Mouse (Mus musculus): ENCODE results near the gene Ap5s1.

Ap5s1 gene

DNA sequence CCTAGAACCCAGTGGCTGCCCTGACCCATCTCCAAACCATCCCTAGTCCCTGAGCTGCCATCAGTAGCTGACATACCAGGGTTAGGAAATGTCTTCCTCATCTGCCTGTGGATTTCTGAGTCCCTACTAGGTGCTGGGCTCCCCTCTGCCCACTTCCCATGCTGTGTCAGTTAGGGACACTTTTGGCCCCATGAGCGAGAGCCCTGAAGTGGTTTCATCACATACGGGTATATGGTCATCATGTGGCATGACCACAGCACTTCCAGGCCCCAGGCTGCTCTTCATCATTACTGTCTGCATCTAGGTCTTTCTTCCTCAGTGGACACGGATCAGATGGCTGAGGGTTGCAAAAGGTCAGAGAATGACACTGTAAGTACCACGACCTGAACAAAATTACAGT is at the start of gene Ap5s1:
Ap5s1 (plus strand) TSS at position 301 of the 400 bp plus-strand sequence.
- DNase-seq (ENCODE audit: low spot score) = no peak

DNA sequence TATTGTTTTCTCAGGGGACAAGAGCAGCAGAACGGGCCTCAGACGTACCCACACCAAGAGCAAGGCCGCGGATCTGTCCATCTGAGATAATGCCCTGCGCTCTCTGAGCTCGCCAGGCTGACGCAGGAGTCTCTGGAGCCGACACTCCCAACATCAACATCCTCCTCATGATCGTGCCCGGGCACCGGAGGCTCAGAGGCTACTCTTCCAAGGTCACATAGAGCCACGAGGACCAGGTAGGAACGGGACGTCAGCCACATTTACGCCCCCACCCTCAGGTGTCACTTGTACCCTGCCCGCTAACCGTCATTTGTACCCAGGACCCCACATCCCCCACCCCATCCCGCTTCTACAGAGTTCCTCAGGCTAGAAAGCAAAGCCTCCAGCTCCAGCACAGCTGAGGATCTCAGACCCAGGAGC is 47.4 kb upstream of the Ap5s1 start:
- no peak for DNase-seq (ENCODE audit: low spot score)

DNA sequence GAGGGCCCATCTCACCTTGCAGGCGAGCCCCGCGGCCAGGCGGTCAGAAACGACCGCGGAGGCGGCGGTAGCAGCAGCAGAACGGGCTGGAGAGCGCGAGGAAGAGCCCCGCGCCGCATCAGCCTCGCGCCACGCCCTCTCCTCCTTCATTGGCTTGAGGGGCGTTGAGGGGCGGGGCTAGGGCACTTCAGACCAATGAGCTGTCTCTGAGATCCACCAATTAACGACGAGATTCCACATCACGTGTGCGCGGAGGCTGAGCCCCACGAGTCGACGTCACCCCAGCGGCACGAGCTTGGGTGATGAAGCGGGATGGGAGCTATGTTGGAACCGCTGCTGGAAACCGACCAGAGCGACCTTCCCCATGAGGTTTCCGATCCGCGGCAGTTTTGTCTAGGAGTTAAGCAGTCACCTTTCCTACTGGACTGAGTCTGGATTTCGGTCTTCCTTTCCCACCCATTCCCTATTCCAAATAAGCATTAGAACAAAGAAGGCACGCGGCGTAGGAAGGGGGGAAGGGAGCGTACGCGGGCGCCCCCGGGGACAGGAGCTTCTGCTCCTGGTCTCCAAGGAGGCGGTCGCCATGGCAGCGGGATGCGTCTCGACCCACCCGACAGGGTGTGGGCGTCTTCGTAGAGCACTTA is 46.8 kb upstream of the Ap5s1 start, which contains the start of gene 1700037H04Rik:
1700037H04Rik (minus strand) TSS at position 144 of the 644 bp plus-strand sequence.
- peak; percentile 94 for DNase-seq (ENCODE audit: low spot score)

DNA sequence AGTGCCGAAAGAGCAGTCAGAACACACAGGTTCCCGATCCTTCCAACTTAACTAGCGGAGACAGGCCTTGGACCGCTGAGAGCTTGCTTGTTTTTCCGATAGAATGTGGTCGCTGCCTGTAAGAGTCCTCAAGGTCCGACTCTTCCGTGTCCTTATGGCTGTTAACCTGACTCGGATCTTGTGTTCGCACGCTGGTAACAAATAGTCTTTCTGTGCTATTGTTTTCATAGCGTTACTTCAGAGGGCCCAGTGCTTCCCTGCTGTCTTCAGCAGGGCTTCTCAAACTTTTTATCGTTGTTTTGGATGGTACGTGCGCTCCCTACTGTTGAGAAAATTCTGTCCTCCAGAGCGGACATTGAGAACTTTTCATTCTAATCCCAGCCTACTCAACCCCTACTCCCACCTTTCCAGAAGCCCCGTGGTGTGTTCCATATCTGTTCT is 46.2 kb upstream of the Ap5s1 start:
- DNase-seq (ENCODE audit: low spot score) = no peak

DNA sequence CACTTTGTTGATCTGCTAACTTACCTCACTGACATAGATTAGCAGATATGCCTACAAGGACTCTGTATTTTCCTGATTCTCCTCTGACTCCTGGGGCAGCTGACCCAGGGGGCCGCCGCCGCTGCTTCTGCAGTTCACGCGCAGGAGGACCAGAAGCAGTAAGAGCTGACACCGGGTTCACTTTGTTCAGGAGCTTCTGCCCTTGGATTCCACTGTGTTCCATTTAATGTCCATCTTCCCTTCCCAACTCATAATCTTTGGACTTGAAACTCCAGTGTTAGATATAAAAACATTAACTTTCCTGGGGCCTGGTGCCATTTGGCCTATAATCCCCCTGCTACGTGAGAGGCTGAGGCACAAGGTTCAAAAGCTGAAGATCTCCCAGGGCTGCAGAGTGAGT is 43.0 kb upstream of the Ap5s1 start:
- no peak for DNase-seq (ENCODE audit: low spot score)

DNA sequence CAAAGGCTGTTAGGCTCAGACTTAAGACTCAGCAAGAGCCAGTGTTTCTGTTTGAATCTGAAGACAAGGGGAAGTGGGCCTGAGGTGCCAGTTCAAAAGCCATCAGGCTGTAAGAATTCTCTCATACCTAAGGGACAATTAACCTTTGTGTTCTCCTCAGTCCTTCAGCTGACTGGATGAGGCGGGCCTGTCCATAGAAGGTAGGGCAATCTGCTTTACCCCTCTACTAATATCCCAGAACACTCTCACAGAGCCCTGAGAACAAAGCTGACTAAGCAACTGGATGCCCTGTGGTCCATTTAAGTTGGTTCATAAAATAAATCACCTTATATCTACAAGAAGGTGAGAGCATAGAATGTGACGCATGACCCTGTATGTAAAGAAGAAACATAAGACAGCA is 40.7 kb upstream of the Ap5s1 start:
- DNase-seq (ENCODE audit: low spot score) = no peak

DNA sequence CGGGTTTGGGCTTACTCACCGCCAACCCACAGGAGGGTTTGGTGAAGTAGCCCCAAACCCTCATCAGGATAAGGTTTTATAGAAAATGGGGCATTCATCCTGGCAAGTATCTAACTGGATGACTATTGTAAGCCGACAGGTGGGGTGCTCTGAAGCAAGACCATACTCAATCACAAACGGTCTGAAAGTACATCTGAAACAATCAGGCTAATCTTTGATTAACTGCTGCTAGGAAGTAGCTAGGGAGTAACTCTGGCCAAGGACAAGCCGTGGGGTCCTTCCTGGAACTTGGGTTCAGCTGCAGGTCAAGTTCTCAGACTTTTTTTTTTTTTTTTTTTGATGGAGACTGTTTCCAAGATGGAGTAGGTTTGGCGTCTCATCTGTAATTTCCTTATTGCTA is 38.9 kb upstream of the Ap5s1 start:
- no peak for DNase-seq (ENCODE audit: low spot score)

DNA sequence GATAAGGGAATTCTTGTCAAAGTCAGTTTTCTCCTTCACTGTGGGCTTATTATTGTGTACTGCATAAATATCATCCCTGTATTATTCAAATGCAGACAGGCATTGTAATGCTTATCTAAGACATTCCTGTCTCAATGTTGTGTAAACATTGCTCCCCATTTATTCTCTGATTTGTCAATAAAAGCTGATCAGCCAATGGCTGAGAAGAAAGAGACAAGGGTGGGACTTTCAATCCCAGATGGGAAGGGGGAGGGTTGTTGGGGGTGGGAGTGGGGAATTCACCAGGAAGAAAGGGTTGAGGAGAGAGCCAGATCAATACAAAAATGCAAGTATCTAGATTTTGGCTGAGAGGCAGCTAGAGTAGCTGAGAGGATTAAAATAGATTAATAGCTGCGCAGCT is 38.0 kb upstream of the Ap5s1 start:
- no peak for DNase-seq (ENCODE audit: low spot score)

DNA sequence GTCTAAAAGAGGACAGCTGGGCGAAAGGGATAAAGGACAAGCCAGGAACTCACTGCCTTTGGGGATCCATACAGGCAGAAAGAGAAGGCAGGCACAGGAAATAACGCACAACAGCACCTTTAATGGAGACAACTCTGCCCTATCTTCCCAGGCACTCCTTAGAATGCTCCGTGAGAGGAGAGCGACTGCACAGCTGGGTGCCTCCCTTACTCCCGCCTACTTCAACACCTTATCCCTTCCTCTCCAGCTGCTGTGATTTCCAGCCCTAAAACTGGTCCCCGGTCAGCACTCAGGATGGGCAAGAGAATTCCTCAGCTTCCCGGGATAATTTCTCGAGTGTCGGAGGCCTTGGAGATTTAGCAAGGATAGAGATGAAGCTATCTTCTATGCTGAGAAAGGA is 35.9 kb upstream of the Ap5s1 start:
- no peak for DNase-seq (ENCODE audit: low spot score)

DNA sequence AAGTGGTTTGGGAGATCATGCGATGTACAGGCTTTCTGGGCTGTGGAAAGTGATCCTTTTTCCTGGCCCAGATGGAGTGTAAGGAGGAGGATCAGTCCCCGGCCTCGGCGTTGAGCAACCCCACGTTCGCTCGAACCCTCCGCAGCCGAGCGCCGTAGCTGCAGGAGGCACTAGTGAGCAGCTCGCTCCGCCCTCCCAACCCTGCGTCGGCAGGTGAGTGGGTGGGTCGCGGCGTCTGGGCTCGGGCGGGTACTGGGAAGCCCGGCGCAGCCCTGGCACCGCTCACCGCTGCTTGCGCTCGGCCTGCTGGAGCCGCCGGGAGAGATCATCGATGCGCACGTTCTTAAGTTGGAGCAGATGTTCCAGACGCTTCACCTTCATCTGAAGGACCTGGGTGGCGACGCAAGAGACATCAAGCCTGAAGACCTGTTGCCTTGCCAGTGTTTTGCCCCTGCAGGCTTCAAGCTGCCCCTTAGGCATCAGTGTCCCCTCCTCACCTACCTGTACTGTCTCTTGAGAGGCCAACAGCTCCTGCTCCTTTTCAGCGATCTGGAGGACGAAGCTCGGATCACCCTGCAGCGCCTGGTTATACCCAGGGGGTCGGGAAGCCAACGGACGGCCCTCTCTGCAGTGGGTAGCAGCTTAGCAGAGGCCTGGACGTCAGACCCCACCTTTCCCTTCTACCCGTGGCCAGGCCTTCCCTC is 35.3 kb upstream of the Ap5s1 start:
- no peak for DNase-seq (ENCODE audit: low spot score)

DNA sequence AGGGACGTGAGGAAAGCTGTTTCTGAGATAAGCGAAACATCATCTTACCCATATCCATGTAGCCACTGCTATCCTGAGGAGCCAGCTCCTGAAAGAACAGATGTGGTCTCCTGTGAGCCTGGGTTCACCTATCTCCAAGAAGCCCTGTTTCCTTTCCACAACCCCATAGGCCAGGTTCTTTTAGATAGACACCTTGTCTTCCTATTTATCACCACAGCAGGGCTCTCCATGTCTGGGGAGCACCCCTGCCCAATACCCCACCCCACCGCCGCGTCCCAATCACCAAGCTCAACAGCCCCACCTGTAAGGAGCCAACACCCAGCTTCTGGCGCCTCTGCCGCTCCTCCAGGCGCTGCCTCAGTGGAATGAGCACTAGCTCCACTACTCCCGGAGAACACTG is 34.6 kb upstream of the Ap5s1 start:
- DNase-seq (ENCODE audit: low spot score) = no peak

DNA sequence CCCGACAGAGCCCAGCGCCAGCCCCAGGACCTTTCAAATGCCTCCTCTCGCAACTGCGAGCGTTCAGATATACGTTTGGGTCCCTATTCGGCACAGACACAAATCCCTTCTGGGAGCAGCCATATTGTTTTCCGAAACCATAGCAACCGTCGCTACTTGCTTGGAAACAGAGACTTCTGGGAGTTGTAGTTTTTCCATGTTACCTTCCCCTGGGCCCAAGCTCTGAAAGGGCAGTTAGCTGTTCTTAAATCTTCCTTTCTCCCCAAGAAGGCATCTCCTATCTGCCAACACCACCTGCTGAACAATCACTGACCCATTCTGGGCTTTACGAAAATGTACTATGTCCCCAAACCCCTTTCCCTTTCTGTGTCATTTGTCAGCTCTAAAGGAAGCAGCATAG is 32.2 kb upstream of the Ap5s1 start:
- peak; percentile 68 for DNase-seq (ENCODE audit: low spot score)

DNA sequence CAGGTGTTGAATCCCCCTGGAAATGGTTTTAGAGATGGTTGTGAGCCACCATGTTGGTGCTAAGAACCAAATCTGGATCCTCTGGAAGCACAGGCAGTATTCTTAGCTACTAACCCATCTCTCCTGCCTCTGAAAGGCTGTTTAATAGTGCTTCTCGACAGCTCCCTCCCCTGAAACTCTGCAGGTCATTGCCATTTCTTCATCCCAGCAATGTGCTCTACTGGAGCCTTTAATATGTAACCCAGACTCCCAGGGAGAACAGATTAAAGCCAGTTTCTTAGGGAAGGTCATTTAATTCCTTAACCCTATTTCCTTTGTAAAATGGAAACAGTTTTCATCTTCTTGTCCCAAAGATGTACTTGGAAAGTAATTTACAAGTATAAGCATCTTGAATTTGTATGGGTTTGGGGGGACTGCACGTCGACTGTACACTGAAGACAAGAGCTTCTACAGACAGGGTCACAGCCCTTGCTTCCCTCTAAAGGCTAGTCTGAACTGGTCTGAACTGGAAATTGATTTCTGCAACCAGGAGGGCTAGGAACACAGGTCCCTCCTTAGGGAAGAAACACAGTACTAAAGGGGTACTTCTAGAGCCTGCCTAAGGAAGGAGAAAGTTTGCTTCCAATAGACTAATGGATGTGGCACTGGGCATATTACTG is 31.5 kb upstream of the Ap5s1 start:
- DNase-seq (ENCODE audit: low spot score) = no peak

DNA sequence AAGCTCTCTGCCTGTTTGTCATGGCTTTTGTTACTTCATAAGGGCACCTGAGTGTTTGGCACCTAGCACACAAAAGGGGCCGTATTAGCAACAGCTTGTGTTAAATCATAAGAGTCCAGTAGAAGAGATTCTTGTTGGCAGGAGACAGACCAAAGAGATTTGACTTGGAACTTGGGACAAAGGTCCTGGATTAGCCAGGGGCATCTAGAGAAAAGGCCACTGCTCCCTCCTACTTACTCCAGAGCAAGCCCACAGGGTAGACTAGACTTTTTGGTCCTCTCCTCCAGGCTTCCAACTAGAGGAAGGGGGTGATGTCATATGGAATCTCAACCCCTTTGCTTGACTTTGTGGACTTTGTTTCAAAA is 31.0 kb upstream of the Ap5s1 start:
- DNase-seq (ENCODE audit: low spot score) = no peak

DNA sequence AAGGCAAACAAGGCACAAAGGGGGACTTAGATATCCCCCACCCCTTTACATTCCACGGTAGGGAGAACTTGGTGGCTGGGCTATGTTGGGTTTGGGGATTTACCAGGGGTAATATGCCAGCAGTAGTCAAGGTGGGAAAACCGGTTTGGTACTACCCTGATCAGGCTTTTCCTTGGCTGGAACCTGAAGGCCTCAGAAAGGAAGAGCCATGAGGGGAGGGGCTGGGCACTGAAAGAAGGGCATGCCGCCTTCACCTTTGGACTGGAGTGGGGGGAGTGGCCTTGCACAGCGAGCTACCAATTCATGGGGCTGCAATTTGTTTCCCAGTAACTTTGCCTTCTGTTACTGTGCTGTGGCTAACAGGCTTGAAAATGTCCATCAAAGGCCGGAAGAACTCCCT is 30.4 kb upstream of the Ap5s1 start:
- DNase-seq (ENCODE audit: low spot score) = no peak

DNA sequence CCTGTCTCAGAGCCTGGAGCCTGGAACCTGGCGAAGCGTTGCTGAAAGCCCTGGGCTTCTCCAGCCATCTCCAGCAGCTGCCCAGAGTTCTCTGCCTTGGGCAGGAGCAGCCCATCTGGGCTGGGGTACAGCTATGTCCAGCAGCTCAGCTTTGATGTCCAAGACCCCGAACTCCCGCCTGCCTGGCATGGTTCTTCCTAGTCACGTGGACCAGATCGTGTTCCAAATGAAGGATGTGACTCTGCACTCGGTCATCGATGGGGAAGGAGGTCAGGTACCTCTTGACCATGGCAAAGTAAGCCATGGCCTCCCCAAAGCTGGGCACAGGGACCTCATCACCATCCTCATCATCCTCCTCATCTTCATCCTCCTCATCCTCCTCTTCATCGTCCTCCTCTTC is 28.9 kb upstream of the Ap5s1 start:
- DNase-seq (ENCODE audit: low spot score) = no peak

DNA sequence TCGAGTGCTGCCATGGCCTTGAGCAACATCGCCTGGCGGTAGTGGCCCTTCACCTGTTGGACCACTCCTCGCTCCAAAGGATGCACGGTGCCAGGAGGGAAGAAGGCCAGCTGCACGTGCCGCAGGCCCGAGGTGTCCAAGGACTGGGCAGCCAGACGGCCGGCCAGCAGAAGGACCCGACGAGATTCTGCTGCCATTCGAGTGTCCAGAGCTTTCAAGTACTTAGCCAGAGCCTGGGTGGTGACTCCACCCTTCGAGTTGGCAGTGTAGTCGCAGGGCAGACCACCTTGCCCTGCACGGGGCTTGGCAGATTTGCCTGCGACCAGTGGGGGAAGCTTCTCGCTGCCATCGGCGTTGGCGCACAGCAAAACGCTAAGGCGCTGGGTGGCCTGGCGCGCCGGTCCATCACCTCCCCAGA is 28.0 kb upstream of the Ap5s1 start:
- no peak for DNase-seq (ENCODE audit: low spot score)

DNA sequence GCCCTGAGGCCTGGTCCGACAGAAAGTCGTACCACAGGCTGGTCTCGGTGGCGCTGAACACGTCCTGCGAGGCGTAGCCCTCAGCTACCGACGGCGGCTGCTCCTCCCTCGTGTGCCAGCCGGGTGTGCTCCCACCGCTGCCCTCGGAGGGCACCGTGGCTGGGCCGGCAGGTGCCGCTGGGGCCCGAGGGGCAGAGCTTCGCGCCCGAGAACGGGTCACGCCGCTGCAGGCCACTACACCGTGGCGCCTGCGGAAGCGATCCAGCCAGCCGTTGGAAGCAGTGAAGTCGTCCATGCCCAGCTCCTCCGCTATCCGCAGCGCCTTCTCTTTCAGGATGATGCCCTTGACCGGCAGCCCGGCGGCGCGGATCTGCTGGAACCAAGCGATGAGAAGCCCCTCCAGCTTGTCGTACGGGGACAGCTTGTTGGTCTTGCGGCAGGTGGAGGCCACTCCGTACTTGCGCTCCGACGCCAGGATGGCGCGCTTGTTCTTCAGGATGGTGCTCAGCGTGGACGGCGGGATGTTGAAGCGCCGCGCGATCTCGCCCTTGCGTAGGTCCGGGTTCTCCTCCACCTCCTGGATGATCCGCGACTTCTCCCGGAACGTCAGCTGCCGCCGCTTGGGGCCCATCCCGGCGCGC is 27.5 kb upstream of the Ap5s1 start:
- no peak for DNase-seq (ENCODE audit: low spot score)

DNA sequence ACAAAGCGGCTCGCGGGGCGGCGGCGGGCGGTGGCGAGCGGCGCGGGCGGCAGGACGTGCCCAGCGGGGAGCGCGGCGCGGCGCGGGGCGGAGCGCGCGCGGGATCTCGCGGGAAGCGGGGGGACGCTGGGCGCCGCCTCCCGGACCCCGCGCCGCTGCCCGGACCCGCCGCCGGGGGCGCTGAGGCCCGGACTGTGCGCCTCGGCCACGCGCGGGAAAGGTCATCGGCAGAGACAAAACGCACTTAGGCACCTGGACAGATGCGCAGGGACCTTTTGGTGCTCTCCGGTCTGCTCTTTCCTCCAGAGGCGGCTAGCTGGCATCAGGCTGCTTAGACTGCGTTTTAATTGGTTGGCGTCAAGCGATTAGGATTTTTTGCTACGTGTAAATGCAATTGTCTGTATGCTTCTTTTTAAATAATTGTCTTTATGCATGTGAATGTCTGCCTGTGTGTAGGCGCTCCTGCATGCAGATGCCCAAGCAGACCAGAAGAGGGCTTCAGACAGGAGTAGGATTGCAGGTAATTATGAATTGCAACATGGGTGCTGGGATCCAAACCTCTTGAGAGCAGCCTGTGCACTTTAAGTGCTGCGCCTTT is 26.8 kb upstream of the Ap5s1 start, which contains the start of gene Cenpb:
Cenpb (minus strand) TSS at position 78 of the 598 bp plus-strand sequence.
- DNase-seq (ENCODE audit: low spot score) = peak; percentile 70

DNA sequence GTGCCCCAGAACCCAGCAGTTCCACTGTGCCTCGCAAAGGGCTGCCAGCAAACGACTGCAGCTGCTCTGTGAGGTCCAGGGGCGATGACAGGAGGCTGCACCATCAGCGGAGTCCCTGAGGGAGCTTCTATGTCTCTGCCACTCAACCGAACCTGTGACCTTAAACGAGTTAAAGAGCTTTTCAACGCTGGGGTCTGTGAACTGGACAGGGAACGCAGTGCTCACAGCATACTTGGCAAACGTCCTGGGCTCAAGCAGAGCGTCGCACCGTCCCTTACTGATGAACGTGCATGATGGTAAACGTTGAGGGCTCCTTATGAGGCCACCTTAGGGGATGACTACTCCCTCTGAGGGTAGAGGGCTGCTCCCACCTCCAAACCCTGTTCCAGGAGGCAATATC is 20.5 kb upstream of the Ap5s1 start:
- DNase-seq (ENCODE audit: low spot score) = no peak

DNA sequence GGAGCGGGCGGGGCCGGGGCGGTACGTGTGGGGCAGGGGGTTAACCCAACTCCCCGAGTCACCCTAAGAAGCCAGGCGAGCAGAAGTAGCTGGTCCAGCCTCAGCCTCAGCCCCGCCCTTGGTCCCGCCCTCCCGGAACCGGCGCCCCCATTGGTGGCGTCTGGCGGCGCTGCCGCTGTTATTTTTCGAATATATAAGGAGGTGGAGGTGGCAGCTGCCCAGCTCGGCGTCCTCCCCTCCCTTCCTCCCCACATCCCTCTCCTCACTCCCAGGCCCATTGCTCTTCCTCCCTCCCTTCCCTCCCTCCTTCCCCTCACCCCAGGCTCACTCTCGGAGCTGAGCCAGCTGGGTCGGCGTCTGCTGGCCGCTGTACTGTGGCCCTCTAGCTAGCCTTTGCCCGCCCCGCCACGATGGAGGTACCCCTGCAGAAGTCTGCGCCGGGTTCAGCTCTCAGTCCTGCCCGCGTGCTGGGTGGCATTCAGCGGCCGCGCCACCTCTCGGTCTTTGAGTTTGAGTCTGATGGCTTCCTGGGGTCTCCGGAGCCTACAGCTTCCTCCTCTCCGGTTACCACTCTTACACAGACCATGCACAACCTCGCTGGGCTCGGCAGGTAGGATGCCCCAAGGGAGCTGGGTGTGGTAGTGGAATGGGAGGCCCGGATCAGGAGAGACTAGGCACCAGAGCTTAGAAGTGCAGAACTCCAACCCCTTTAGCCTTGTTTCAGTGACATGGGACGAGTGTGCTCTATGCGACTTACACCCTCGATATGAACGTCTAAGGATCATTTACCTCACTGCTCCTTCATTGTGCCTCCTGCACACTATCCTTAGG is 19.9 kb upstream of the Ap5s1 start, which contains the start of the genes Cdc25b and Spef1:
Cdc25b (plus strand) TSS at position 179 of the 831 bp plus-strand sequence.
Spef1 (minus strand) TSS at position 512 of the 831 bp plus-strand sequence.
- DNase-seq (ENCODE audit: low spot score) = no peak

Data from left cerebral cortex, adult 11 months (tissue).